Mouse (Mus musculus) testis, adult 2 months (tissue): ENCODE data around the gene Cplx2.

ENCODE experiments used
- CTCF ChIP-seq: fragments of 200-500 bp; IDR thresholded peaks from 2 replicates; pipeline ENCODE4 v1.5.1; 2012; ENCODE audit warnings: low read depth, mild to moderate bottlenecking, inconsistent platforms, low read length, moderate library complexity; ENCODE audit not compliant: control insufficient read depth, insufficient read depth, insufficient replicate concordance
- POLR2A ChIP-seq: fragments of 200-500 bp; IDR thresholded peaks from 2 replicates; pipeline ENCODE4 v1.6.1; 2012; ENCODE audit warnings: low read depth, mild to moderate bottlenecking, inconsistent platforms, low read length, moderate library complexity; ENCODE audit not compliant: control insufficient read depth

GRCm38 (mm10) chr13:54338815-54339214, 32.3 kb upstream of the Cplx2 start:
- no peak for TF ChIP-seq POLR2A
- TF ChIP-seq CTCF, result no peak
